ENCODE assay signal across 24 mouse cellular contexts in genomic region chr1:91151509-91151908, GRCm38 (mm10). TPM values are rescaled to one million over a fixed set of nuclear protein-coding genes. Genes with fewer than 3 reads are reported as not detected.
DNase-seq lines count a peak whose midpoint lies in the region; ATAC-seq lines count a peak whose summit lies in the region.
"Had no signal": no experiment of that assay in that cellular context is flagged by ENCODE, and none has a peak within 500 bp of the region (broad histone marks: within the 10 kb centered on the region; RNA-seq: fewer than 3 reads in every experiment).

No protein-coding gene starts in this region.

- peak; percentile 66 for ATAC-seq in common myeloid progenitor, adult 5-6 weeks (replicated peaks; ENCODE audit: low read depth, poor library complexity, severe bottlenecking)
- ATAC-seq in megakaryocyte-erythroid progenitor cell, adult 5-6 weeks (replicated peaks; ENCODE audit: low FRiP score, low TSS enrichment, poor library complexity, severe bottlenecking): peak; percentile 49; the same call in 1 of the 2 replicates
- ATAC-seq: activated CD4-positive, CD25-positive, alpha-beta regulatory T cell, adult 4 months; CD4-positive, CD25-positive, alpha-beta regulatory T cell, adult 4 months; forebrain, embryonic 14.5 days; forebrain, embryonic 16.5 days; Patski had no signal

- peak; percentile 21 for DNase-seq in 416B (ENCODE audit: low read depth)
- no peak for DNase-seq in frontal cortex, adult 2 months (ENCODE audit: extremely low spot score in 1 of 2, low spot score in 1 of 2)
- no peak for DNase-seq in frontal cortex, postnatal 14 days (ENCODE audit: low spot score in 2 of 2)
- DNase-seq: adrenal gland, adult 8-10 months; adrenal gland, postnatal 14 days; adrenal gland, postnatal 36 days; B cell, adult 2 months; cerebellum, adult 11-12 months; cerebellum, adult 2 months; cerebellum, adult 9-10 months; cerebellum, postnatal 10 days; cerebellum, postnatal 25 days; embryo, embryonic 11 days had no signal

RNA-seq across cellular contexts. Expression of gene Rbm44, which starts 6.6 kb away (rescaled TPM):
- 7.7 and 10.4 TPM in 2 replicates for total RNA-seq in common myeloid progenitor, adult 5-6 weeks (2017)
- 3.8 and 9.0 TPM in 2 replicates for total RNA-seq in megakaryocyte-erythroid progenitor cell, adult 5-6 weeks (2014; fragmentation: Nextera tagmentation)
- total RNA-seq in megakaryocyte-erythroid progenitor cell, adult 5-6 weeks (2017): 5.6 and 11.7 TPM in 2 replicates
- polyA plus RNA-seq in frontal cortex, adult 2 months (2012; rRNA removed): 0.02 and 0.04 TPM in 2 replicates
- total RNA-seq: adrenal gland, adult 18-20 months; adrenal gland, adult 8-10 months; adrenal gland, postnatal 14 days; adrenal gland, postnatal 36 days had no signal
- polyA plus RNA-seq: erythroblast, embryonic 14.5 days; G1E had no signal

RNA-seq across cellular contexts. Expression of gene Ramp1, which starts 28.1 kb away (rescaled TPM):
- 89.1 and 108 TPM in 2 replicates for total RNA-seq in common myeloid progenitor, adult 5-6 weeks (2017)
- 18.7 and 24.7 TPM in 2 replicates for total RNA-seq in megakaryocyte-erythroid progenitor cell, adult 5-6 weeks (2014; fragmentation: Nextera tagmentation)
- total RNA-seq in megakaryocyte-erythroid progenitor cell, adult 5-6 weeks (2017): 28.4 and 48.3 TPM in 2 replicates
- 59.0 and 60.6 TPM in 2 replicates for polyA plus RNA-seq in frontal cortex, adult 2 months (2012; rRNA removed)
- total RNA-seq: CH12.LX had no signal
- polyA plus RNA-seq: Patski had no signal
